Mouse (Mus musculus) liver, postnatal 0 days (tissue): Measurements from ENCODE around the gene Tas2r137. TPM values are rescaled to one million over a fixed set of nuclear protein-coding genes. Genes with fewer than 3 reads are reported as not detected.
A peak's percentile ranks its signal among the peaks of the same experiment; 100 is the strongest.

Experiments used
- ATAC-seq: fragments of 200-750 bp; cut with Nextera tagmentation; 2 replicates; pipeline ENCODE4 v1.8.0; 2017; ENCODE audit warnings: mild to moderate bottlenecking, moderate library complexity
- DNase-seq: peaks from one replicate; pipeline ENCODE4 v3.0.0-alpha.2; 2016
- H3K27ac ChIP-seq: fragments of 300-500 bp; sonication (generic); 2 replicates; pipeline ENCODE4 v1.5.1; 2014; ENCODE audit warnings: antibody characterized with exemption, moderate library complexity, mild to moderate bottlenecking, low read depth
- H3K27me3 ChIP-seq: fragments of 300-500 bp; sonication (generic); 2 replicates; pipeline ENCODE4 v1.6.1; 2014; ENCODE audit warnings: low read length, control low read depth, mixed read lengths; ENCODE audit not compliant: insufficient read depth
- H3K36me3 ChIP-seq: fragments of 300-500 bp; sonication (generic); replicated peaks from 2 replicates; pipeline ENCODE4 v1.6.1; 2014; ENCODE audit warnings: mild to moderate bottlenecking, control low read depth, low read length, moderate library complexity, mixed read lengths; ENCODE audit not compliant: insufficient read depth
- H3K4me1 ChIP-seq: fragments of 300-500 bp; sonication (generic); 2 replicates; pipeline ENCODE4 v1.6.1; 2014; ENCODE audit warnings: antibody characterized with exemption, mild to moderate bottlenecking, control low read depth; ENCODE audit not compliant: insufficient read depth
- H3K4me2 ChIP-seq: fragments of 300-500 bp; sonication (generic); 2 replicates; pipeline ENCODE4 v1.6.1; 2014; ENCODE audit warnings: low read depth, mild to moderate bottlenecking, low read length, moderate library complexity, mixed read lengths
- H3K4me3 ChIP-seq: fragments of 300-500 bp; sonication (generic); 2 replicates; pipeline ENCODE4 v1.5.1; 2014; ENCODE audit warnings: low read depth, low read length
- H3K9ac ChIP-seq: fragments of 300-500 bp; sonication (generic); replicated peaks from 2 replicates; pipeline ENCODE4 v1.6.1; 2014; ENCODE audit warnings: mild to moderate bottlenecking, moderate library complexity
- H3K9me3 ChIP-seq: fragments of 300-500 bp; sonication (generic); 2 replicates; pipeline ENCODE4 v1.6.1; 2016; ENCODE audit warnings: mild to moderate bottlenecking, control low read depth, low read length, mixed read lengths
- CTCF ChIP-seq: sonication (generic); IDR thresholded peaks from 2 replicates; pipeline ENCODE4 v1.5.1; 2016; ENCODE audit warnings: antibody characterized with exemption, low read depth
- EP300 ChIP-seq: IDR thresholded peaks from 2 replicates; pipeline ENCODE4 v1.6.1; 2016; ENCODE audit warnings: antibody characterized with exemption, low read depth, mild to moderate bottlenecking
- WGBS: fragments of 180-500 bp; shearing (Covaris S2); extraction: QIAGEN DNeasy Blood & Tissue Kit; methylation state at CpG from one replicate; pipeline ENCODE4 v1.1.7; 2014; ENCODE audit not compliant: insufficient replicate concordance; 5-methylcytosine and 5-hydroxymethylcytosine counted together
- polyA plus RNA-seq: library from polyadenylated mRNA; unstranded; fragments of >200 nt; fragmentation: Nextera tagmentation; extraction: Ambion mirVana; gene quantifications from 2 replicates; pipeline ENCODE4 v1.2.1, GENCODE M21; 2015

Tas2r137 gene
- polyA plus RNA-seq, 1 experiment from 2014 or later = not detected

DNA sequence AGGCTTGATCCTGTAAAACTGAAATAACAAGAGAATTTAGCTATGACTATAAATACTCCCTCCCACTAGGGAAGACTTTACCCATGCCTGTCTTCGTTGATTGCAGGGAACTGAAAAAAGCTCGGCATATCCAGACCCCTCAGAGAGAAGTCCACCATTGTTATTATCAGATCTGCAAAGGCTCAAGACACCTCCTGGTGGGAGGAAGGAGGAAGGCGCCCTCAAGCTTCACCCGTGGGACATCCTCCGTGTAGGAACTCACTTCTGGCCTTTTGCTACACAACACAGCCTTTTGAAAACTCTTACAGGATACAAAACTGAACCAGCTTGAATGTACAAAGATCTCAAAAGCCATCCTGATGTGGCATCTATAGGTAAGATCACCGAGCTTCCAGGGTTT, 25.3 kb upstream of the Tas2r137 start:
- no peak overlapping the region for H3K4me2 ChIP-seq
- DNase-seq = no peak
- H3K4me1 ChIP-seq = no peaks in the 10 kb centered on the region
- no peak overlapping the region for H3K27ac ChIP-seq
- no peak overlapping the region for H3K4me3 ChIP-seq
- H3K9ac ChIP-seq = no peak overlapping the region
- WGBS = 42% methylated on average over 6 of the region's 6 CpGs
- no peak for ATAC-seq
- no peak for TF ChIP-seq EP300
- TF ChIP-seq CTCF = peak; percentile 41
- H3K9me3 ChIP-seq = no peaks in the 10 kb centered on the region
- H3K27me3 ChIP-seq = peaks cover 3% of the 10 kb centered on the region; the same call in 1 of the 2 replicates
- H3K36me3 ChIP-seq = no peaks in the 10 kb centered on the region

DNA sequence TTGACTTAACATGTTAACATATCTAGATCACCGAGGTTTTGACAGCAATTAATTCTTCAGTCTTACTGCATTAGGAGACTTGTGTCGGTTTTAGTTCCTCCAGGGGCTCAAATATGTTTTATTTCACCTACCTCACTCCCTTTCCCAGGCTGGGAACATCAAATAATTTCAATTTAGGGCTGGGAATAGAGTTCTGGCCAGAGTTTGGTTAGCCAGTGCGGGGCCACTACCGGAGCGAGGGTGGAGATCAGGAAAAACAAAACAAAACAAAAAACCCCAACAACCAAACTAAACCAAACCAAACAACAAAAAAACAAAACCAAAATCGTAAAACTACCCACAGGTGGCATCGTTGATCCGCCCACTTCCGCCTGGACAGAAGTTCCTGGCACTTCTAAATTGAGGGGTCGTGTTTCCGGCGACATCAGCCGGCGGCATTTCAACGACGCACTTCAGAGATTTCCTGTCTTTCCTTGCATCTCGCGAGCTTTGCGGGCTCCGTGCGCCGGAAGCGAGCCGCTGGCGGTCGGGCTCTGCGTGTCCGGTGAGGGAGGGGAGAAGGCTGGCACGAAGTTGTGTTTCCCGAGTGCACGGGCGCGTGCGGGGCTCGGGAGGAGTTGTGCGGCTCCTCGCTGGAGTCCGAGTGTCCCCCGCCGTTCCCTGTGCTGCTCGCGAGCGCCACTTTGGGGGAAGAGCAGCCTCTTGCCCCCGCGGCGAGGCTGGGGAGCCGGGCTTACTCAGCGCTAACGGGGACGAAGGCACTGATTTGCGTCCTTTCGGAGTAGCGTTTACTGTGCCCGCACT, 19.9 kb upstream of the Tas2r137 start, which contains the start of gene Ssbp1:
Ssbp1 (plus strand) TSS at position 437 of the 804 bp plus-strand sequence.
- Histone ChIP-seq H3K9ac (peak within 1 kb of the TSS; percentile 88), H3K36me3 (peaks cover 26% of the 10 kb centered on the region), H3K27ac (peak within 1 kb of the TSS; percentile 96), H3K4me2 (peak within 1 kb of the TSS; percentile 76), H3K4me3 (peak within 1 kb of the TSS; percentile 80), H3K9me3 (no peaks in the 10 kb centered on the region), H3K4me1 (peaks cover 4% of the 10 kb centered on the region; the same call in 1 of the 2 replicates), H3K27me3 (no peaks in the 10 kb centered on the region)
- ATAC-seq = peak; percentile 98
- TF ChIP-seq EP300 (peak; percentile 83), CTCF (peak; percentile 33; the same call in 1 of the 2 replicates)
- DNase-seq = peak; percentile 93
- under 1% methylated on average over 54 of the region's 54 CpGs for WGBS

DNA sequence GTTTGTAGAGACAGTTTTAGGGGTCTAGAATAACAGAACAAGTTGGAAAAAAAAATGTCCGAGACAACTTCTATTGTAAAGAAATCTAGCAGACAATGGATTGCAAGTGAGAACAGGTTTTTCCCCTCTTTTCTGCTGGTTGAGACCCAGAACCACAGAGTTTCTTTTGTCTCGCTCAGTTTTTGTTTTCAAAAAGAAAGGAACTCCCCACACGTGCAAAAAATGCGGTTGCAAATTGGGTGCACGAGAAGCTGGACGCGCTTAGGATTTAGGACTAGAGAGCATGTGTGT, 19.4 kb upstream of the Tas2r137 start:
- Histone ChIP-seq H3K9me3 (no peaks in the 10 kb centered on the region), H3K27ac (peak overlapping the region; percentile 96), H3K9ac (peak overlapping the region; percentile 88), H3K36me3 (peaks cover 29% of the 10 kb centered on the region), H3K4me3 (peak overlapping the region; percentile 80), H3K4me1 (peaks cover 4% of the 10 kb centered on the region; the same call in 1 of the 2 replicates), H3K27me3 (no peaks in the 10 kb centered on the region), H3K4me2 (peak overlapping the region; percentile 76)
- ATAC-seq (no peak), DNase-seq (no peak)
- TF ChIP-seq EP300 = no peak
- TF ChIP-seq CTCF = no peak
- WGBS = 0% methylated on average over 7 of the region's 7 CpGs

DNA sequence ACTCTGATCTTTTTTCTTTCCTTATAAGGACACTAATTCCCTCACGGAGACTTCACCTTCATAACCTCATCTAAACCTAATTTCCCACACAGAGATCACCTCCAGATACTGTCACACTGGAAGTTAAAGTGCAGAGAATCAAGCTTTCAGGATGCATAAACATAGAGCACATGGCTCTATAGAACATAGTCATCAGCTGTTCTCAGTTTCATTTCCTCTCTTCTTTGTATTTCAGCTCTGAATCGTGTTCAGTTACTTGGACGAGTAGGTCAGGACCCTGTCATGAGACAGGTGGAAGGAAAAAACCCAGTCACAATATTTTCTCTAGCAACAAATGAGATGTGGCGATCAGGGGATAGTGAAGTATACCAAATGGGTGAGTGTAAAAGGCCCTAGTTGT, 14.9 kb upstream of the Tas2r137 start:
- Histone ChIP-seq H3K4me3 (no peak overlapping the region), H3K4me1 (peaks cover 4% of the 10 kb centered on the region; the same call in 1 of the 2 replicates), H3K36me3 (peaks cover 47% of the 10 kb centered on the region), H3K9ac (no peak overlapping the region), H3K4me2 (no peak overlapping the region), H3K9me3 (no peaks in the 10 kb centered on the region), H3K27me3 (no peaks in the 10 kb centered on the region), H3K27ac (no peak overlapping the region)
- WGBS = 71% methylated on average over 4 of the region's 4 CpGs
- DNase-seq (no peak), ATAC-seq (no peak)
- TF ChIP-seq CTCF (no peak), EP300 (no peak)

DNA sequence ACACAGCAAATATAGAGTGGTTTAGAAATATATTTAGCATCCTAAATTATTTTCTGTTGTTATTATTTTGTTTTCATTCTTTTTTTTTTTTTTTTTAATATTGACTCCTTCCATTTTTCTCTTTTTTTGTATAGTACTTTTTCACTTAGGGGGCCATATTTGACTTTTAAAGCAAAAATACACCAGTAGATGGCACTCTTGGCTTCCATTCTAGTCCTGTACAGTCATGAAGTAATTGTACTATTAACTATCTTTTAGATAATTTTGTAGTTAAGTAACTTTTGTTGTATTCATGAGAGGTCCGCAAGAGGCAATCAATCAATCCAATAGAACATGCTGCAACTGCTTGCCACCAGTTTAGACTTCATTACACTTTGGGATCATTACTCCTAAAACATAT, 11.3 kb upstream of the Tas2r137 start:
- WGBS = 71% methylated on average over 1 of the region's 1 CpGs
- Histone ChIP-seq H3K4me2 (no peak overlapping the region), H3K9ac (no peak overlapping the region), H3K36me3 (peaks cover 63% of the 10 kb centered on the region), H3K9me3 (no peaks in the 10 kb centered on the region), H3K4me3 (no peak overlapping the region), H3K4me1 (no peaks in the 10 kb centered on the region), H3K27ac (no peak overlapping the region), H3K27me3 (no peaks in the 10 kb centered on the region)
- DNase-seq (no peak), ATAC-seq (no peak)
- no peak for TF ChIP-seq EP300
- TF ChIP-seq CTCF = peak; percentile 38; the same call in 1 of the 2 replicates

DNA sequence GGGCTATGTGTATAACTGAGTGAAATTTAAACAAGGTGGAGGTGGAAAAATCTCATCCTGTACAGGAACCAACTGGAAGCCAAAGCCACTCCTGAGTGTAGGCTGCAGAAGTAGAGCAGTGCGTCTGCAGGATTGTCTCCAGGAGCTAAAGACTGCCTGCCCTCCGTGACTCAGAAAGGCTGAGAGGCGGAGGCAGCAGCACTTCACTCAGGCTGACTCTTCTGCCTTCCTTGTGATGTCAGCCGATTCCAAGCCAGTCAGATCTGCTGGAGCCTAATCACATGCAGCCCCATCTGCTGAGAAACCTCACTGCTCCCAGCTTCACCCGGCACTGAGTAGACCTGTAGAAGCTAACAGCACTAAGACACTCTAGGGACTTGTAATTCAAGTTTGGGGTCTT, 8.7 kb upstream of the Tas2r137 start:
- H3K9ac ChIP-seq = no peak overlapping the region
- DNase-seq = no peak
- no peak overlapping the region for H3K4me2 ChIP-seq
- no peak overlapping the region for H3K27ac ChIP-seq
- WGBS = 91% methylated on average over 5 of the region's 5 CpGs
- H3K9me3 ChIP-seq = no peaks in the 10 kb centered on the region
- no peak overlapping the region for H3K4me3 ChIP-seq
- no peaks in the 10 kb centered on the region for H3K27me3 ChIP-seq
- ATAC-seq = no peak
- H3K36me3 ChIP-seq = peaks cover 44% of the 10 kb centered on the region
- no peaks in the 10 kb centered on the region for H3K4me1 ChIP-seq
- no peak for TF ChIP-seq CTCF
- no peak for TF ChIP-seq EP300
